Mouse (Mus musculus) cerebellum, postnatal 4 days (tissue): ENCODE results near the gene Mag.
"Not testable (repeated sequence)": the region's sequence is repeated elsewhere in the genome, so short reads cannot be mapped to it uniquely, and the experiment has no call there.

Experiments used
- DNase-seq, 2 experiments: peaks; one replicate each; pipeline ENCODE4 v3.0.0; 2022; ENCODE audit warnings: low spot score in 2 of 2, mixed read lengths in 1 of 2

The Mag gene

DNA sequence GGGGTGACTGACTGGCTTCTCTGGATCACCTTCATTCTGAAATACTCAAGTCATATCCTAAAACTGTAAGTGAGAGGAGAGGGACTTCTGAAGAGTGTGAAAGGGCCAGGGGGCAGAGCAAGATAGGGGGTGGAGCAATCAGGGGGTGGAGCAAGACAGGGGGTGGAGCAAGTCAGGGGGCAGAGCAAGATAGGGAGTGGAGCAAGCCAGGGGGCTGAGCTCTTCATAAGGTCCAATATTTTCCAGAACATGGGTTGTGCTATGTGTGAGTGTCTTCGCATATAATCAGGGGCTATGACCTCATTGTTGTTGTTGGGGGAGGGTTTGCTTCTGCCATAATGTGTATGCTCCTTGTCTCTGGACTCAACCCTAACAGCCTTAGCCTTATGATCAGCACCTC, 25.4 kb upstream of the Mag start:
- not testable (repeated sequence) for DNase-seq

DNA sequence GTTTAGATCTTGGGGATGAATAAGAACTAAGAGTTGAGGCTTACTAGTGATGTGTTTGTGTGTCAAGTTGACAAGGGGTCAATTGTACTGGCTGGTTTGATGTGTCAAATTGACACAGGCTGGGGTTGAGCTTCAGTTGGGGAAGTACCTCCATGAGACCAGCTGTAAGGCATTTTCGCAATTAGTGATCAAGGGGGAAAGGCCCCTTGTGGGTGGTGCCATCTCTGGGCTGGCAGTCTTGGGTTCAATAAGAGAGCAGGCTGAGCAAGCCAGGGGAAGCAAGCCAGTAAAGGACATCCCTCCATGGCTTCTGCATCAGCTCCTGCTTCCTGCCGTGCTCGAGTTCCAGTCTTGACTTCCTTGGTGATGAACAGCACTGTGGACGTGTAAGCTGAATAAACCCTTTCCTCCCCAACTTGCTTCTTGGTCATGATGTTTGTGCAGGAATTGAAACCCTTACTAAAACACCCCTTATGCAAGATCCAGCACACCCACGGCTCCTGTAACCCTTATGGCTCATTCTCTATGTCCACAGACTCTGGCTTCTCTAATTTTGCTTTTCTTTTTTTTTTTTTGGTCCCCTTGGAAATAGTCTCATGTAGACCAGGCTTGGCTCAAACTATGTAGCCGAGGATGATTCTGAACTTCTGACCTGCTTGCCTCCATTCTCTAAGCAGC, 20.9 kb upstream of the Mag start:
- DNase-seq = not testable (repeated sequence)

DNA sequence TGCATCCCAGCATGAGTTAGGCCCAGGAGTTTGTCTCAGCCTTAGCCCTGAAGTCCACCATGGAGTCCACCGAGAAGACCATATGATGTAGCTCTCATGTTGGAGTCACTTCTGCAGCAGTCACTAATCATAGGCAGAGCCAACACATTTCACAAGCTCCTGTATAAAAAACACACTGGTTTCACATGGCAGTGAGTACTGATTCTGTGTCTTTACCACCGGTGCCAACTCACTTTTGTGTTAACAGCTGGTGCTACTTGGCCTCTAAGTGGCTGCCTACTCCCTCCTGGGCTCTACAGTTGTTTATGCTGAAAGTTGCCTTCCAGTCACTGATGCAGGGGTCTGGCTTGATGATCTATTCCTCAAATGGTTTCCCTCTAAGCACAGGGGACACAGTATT, 9.9 kb upstream of the Mag start, which contains the start of gene Hamp2:
TSS of gene Hamp2 (minus strand) at position 101 of the 400 bp plus-strand sequence.
- DNase-seq = not testable (repeated sequence)

DNA sequence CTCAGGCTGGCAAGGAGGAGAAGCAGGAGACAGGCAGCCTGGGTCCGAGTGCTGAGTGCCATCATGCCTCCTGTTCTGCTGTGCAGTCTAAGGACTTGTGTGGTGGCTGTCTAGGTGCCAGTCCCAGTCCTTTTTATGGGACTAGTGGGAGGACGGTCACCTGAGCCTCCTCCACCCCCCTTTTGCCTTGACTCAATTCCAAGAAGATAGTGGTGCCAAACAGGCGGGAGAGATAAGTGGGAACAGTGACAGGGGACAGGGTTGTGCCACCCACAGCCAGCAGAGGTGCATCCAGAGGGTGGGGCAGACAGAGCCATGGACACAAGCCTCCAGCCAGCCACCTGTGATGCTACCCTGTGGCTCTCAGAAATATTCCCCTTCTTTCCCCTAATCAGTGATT, 9.4 kb upstream of the Mag start:
- no peak for DNase-seq

DNA sequence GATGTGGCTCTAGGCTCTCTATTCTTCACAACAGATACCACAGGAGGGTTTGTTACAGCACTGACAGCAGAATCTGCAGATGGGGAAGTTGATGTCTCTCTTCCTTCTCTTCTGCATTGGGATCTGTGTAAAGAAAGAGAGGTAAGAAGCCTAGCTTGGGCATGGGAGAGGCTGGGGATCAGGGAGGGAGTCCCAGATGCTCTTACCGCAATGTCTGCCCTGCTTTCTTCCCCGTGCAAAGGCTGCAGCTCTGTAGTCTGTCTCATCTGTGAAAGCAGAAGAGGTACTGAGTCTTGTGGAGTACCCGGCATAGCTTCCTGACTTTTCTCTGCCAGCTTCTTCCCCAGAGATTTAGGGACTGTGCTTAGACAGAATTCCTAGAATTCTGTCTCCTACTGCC, 7.8 kb upstream of the Mag start:
- not testable (repeated sequence) for DNase-seq

DNA sequence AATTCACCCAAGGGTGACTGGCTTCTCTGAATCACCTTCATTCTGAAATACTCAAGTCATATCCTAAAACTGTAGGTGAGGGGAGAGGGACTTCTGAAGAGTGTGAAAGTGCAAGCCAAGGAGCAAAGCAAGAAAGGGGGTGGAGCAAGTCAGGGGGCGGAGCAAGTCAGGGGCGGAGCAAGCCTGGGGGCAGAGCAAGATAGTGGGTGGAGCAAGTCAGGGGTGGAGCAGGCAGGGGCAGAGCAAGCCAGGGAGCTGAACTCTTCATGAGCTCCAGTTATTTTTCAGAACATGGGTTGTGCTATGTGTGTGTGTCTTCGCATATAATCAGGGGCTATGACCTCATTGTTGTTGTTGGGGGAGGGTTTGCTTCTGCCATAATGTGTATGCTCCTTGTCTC, 5.5 kb upstream of the Mag start:
- no peak for DNase-seq

DNA sequence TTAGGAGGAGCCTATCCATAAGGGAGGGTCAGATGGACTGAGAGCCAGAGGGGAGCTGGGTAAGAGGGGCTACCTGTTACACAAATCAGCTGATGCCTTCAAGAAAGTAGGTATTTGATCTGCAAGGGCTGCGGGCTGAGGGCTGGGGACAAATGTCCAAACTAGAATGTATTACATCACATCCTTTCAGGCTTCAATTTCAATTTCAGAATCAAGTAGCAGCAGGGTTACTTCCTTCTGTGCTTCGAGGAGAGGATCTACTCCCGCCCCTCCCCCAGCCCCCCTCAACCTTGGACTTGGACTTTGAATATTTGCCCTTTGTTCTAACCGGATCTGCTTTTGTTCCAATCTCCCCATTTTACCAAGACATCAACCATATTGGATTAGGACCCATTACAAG, 2.5 kb upstream of the Mag start:
- no peak for DNase-seq

DNA sequence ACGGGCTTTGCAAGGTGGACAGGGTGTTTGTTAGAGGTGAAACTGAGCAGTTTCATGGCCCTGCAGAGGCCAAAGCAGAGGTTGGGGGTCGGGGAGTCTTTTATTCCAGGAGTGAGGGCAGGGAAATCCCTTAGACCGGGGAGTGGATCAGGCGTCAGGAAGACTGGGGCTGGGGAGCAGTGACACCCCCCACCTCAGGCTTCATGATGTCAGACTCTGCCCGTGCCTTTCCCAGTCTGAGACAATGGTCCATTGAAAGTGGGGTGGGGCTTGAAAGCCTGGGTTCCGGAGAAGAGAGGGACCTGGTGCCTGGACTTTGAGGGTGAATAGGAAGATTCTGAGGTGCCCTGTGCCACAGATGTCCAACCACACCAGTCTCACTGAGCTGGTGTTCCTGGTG, 2.0 kb upstream of the Mag start:
- DNase-seq = no peak

DNA sequence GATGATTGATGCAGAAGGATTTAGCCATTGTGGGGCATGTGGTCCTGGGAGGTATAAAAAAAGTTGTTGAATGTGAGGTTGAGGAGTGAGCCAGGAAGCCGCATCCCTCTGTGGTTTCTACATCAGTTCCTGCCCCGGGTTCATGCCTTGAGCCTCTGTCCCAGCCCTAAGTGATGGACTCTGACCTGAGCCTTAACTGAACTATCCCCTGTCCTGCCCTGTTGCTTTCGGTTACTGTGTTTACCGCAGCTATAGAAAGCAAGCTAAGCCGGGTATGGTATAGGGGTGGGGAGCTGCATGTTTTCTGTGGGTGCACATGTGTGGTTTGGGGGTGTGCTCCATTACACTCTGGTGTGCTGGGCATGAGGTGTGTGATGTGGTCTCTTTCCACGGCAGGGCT, 4.9 kb downstream of the Mag start:
- no peak for DNase-seq

DNA sequence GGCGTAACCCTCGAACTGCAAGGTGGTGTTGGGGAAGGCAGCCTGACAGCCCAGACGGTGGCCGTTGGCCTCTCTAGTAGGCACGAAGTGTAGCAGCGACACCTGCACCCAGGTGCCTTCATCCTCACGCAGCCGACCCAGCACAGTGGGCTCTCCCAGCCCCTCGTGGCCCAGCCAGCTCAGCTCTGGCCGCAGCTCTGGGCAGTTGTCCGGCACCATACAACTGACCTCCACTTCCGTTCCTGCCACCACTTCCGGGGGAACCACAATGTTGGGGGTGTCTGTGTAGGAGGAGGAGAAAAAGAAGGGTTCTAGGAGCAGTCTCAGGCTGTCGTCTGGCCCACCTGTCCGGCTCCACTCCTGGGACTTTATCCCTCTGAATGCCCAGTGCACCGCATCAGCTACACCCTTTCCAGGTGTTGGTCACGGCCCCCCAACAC, 5.7 kb downstream of the Mag start:
- no peak for DNase-seq

DNA sequence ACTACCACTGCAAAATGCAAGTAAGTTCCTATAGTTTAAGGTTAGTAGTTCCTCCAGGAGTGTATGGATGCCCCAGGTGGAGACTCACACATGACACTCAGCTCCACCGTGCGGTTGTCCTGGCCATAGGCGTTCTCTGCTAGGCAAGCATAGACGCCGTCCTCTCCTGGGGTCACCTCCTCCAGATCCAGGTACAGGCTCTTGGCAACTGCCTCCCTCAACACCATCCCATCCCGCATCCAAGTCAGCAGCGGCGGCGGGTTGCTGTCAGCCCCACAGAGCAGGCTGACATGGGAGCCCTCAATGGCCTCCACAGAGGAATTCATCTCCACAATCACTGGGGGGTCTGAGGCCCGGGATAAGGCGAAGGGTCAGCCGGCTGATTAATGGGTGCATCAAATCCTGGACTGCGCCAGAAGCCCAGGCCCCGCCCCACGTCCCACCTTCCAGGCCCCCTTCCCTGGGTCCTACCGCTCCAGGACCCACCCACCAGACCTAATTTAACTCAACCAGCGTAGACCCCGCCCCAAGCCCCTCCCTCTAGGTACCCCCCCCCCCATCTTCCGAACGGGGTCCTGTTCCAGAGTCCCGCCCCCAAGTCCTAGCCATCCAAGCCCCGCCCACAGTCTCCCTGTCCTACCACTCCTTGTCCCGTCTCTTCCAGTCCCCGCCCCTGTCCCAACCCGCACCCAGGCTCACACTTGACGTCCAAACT, 6.2 kb downstream of the Mag start:
- DNase-seq = no peak

DNA sequence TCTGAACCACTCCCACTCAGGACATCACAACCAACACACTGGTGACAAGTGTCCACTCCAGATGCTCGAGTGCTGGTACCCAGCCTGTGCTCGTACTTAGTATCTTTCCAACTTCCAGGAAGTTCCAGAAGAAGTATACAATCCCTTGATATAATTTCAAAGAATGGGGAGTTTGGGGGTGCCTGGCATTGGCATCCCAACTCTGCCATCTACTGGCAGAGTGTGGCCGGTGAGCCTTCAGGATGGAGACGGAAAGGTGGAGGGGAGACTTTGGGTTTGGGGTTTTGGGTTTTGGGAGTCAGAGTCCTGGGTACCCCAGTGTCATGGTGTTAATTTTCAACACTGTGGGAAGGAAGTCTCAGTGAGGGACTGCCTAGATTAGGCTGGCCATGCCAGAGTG, 10.6 kb downstream of the Mag start:
- DNase-seq = no peak

DNA sequence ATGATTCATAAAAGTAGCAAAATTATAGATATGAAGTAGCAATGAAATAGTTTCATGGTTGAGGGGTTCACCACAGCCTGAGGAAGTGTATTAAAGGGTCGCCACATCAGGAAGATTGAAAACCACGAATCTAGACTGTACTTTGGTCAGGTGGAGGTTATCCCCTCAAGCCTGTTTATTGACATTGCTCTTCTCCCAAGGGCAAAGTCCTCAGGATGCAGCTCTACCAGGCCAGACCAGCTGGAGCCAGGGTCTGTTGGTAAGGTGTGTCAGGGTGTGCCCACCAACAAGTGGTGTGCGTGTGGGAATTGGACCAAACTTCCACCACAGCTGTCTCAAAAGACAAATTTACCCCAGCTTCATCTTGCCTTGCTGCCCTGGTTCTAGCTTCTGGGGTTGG, 19.5 kb downstream of the Mag start:
- DNase-seq = no peak

DNA sequence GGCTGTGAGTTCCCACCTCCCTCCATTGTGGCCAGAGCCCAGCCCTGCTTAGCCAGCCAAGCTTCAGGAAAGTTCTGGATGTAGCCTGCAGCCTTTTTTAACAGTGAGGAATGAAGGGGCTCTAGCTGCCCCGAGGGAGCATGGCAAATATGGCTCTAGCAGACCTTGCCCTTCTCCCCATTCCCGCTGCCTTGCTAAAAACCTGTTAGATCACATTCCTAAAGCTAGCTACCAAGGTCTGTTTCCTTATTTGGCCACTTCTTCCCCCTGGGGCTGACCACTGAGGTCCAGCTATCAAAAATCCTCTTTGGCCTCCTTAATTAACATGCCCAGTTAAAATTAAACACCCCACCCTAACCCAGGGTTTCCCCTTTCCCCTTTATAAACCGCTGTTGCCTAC, 22.2 kb downstream of the Mag start:
- DNase-seq = no peak

DNA sequence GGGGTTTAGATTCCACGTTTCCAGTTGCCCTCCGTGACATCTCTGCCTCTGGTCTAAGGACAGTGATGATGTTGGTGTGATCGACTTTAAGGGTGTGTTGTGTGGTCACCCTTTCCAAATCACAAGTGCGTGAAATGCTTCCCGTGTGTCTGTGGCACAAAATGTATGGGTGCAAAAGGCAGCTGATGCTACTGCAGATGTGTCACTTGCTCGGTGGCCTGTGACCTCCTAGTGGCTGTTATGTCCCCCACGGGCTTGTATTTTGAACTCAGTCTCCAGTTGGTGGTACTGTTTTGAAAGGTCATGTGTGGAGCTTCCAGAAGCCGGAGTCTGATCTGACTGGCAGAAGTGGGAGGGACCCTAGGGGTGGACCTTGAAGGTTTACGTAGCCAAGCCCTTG, 22.9 kb downstream of the Mag start:
- no peak for DNase-seq

DNA sequence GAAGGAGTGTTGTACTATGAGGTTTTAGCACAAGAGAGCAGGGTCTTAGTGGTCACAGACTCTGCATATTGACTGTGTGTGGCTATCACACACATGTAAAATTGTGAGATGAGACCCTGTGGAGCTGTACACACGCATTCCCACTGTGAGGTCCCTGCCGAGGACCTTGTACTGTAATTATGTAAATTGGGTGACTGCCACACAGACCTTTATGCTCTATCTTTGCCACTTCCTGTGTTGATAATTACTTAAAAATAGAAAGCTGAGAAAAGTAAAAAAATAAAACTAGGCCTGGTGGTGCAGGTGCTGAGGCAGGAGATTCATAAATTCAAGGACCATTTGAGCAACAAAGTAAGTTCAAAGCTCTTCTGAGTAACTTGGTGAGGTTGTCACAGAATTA, 24.0 kb downstream of the Mag start:
- no peak for DNase-seq

DNA sequence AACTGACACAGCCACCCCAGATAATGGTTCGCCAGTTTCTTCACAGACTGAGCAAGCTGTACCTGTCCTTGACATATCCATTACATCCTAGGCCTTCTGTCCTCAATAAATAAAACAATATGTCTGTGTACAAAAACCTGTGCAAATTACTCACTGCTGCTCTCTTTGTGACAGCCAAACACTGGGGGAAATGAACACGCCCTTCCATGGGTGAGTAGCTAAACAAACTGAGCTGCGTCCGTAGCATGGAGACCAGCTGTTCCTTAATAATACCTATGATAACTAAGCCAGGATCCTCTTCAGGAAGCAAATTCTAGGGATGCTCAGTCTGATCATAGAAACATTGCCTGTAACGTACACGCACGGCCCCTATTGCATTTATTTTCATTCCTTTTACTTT, 25.9 kb downstream of the Mag start:
- no peak for DNase-seq

DNA sequence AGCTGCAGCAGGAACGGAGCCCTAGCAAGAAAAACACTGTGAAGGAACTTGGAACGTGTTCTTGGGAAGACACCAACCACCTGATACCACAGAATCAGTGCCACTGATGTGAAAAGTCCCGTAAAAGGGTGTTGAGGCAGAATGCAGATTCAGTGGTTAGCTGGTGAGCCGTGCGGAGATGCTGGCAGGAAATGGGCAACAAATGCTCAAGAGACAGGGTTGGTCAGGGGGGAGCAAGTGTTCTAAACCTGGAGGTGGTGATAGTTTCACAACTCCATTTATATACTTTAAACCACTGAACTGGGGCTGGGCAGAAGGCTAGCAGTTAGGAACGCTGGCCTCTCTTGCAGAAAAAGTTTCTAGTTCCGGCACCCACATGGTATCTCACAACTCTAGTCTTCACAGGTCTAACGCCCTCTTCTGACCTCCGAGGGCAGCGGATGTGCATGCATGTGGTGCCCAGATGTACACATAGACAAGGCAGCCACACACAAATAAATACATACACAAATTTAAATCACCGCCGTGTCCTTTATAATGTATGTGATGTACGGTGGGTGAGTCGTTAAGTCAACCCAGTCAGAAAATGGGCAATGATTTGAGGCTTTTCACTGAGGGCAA, 27.0 kb downstream of the Mag start:
- no peak for DNase-seq

DNA sequence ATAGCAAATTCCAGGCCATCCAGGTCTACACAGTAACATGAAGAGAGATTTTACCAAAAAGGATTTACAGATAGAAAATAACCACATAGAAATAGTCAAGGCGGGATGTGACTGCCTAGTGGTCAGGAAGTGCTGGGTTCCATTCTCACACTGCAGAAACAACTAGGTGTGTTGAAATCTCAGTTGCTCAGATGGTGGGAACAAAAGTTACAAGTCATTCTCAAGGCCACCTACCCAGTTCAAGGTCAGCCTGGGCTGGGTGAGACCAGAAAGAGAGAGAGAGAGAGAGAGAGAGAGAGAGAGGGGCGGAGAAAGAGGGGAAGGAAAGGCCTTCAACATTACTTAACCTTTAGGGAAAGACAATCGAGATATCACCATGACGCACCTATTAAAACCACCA, 27.8 kb downstream of the Mag start:
- DNase-seq = no peak

DNA sequence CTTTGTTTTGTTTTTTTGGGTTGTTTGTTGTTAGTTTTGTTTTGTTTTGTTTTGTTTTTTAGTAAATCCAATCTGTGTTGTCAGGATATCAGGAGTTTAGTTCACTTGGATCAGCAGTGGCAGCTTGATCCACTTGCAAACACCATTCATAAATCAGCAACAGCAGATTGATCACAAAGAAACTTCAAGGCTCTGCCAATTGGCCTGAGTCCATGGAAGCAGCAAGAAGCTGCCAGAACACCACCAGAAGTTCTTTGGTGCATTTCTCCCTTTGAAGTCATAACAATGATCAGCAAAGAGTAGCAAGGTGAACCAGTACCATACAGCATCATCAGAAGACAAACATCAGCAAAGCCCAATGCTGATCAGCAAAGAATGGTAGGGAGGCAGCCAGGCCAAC, 30.6 kb downstream of the Mag start:
- DNase-seq = no peak

DNA sequence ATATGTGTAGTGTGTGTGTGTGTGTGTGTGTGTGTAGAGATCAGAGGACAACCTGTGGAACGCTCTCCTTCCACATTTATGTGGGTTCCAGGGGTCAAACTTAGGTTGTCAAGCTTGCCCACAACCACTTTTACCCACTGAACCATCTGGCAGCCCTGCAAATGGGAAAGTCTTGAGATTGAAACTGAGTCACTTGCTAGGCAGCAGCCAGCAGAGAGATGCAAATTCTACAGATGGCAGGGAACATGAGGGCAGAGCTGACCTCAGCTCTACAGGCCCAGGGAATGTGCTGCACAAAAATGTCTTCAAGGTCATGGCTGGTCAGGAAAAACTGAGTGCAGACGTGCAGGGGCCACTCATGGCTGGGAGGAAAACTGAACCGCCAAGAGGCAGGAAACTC, 33.3 kb downstream of the Mag start:
- DNase-seq = no peak

DNA sequence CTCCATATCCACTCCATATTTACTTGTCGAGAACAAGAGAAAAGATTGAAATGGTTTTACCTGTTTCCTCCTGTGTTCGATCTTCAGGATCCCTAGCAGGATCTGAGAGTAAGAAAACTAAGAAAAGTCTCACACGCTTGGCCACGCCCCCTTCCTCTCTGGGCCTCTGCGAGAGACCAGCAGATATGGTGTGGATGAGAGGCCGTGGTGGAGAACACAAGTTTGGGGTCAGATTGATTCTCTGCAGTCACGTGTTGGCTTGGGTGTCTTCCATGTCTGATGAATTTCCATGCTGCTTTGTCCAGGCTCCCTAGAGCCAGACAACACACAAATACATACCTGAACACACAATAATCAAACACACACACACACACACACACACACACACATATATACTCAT, 34.5 kb downstream of the Mag start, which contains the start of gene Cd22:
TSS of gene Cd22 (minus strand) at position 167 of the 400 bp plus-strand sequence.
- no peak for DNase-seq

DNA sequence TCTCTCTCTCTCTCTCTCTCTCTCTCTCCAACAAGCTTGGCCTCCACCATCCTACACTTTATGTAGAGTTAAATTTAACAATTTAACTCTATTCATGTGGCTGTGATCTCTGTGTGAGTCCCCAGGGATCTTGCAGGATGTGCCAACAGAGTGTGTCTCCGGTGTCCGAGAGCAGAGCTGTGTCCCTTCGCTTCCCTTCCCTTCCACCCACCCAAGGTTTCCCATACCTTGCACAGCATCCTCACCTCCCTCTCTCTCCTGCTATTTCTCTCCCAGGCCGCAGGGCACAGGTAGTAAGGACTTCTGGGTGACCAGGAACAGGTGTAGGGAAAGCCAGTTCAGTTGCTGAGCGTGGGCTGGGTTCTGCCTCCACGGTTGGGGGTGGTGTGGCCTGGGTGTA, 35.7 kb downstream of the Mag start:
- no peak for DNase-seq
